Mouse (Mus musculus) limb, embryonic 12.5 days (tissue): Measurements from ENCODE around the gene Higd1b. TPM values are rescaled to one million over a fixed set of nuclear protein-coding genes. Genes with fewer than 3 reads are reported as not detected.

Source experiments
- ATAC-seq: fragments of 200-750 bp; cut with Nextera tagmentation; 2 replicates; pipeline ENCODE4 v1.8.0; 2017; ENCODE audit warnings: low read depth, moderate TSS enrichment; ENCODE audit not compliant: insufficient number of reproducible peaks, insufficient read depth, low FRiP score, low TSS enrichment
- H3K27ac ChIP-seq: fragments of 300-500 bp; sonication (generic); 2 replicates; pipeline ENCODE4 v1.5.1; 2016; ENCODE audit warnings: mild to moderate bottlenecking, moderate library complexity
- H3K27me3 ChIP-seq: fragments of 300-500 bp; sonication (generic); 2 replicates; pipeline ENCODE4 v1.6.1; 2016; ENCODE audit warnings: mild to moderate bottlenecking, moderate library complexity
- H3K36me3 ChIP-seq: fragments of 300-500 bp; sonication (generic); 2 replicates; pipeline ENCODE4 v1.6.1; 2016; ENCODE audit warnings: mild to moderate bottlenecking, moderate library complexity
- H3K4me1 ChIP-seq: fragments of 300-500 bp; sonication (generic); replicated peaks from 2 replicates; pipeline ENCODE4 v1.6.1; 2016
- H3K4me2 ChIP-seq: fragments of 300-500 bp; sonication (generic); 2 replicates; pipeline ENCODE4 v1.6.1; 2016; ENCODE audit warnings: mild to moderate bottlenecking, moderate library complexity
- H3K4me3 ChIP-seq: fragments of 300-500 bp; sonication (generic); replicated peaks from 2 replicates; pipeline ENCODE4 v1.5.1; 2016; ENCODE audit warnings: mild to moderate bottlenecking
- H3K9ac ChIP-seq: fragments of 300-500 bp; sonication (generic); replicated peaks from 2 replicates; pipeline ENCODE4 v1.6.1; 2016; ENCODE audit warnings: mild to moderate bottlenecking, moderate library complexity
- H3K9me3 ChIP-seq: fragments of 300-500 bp; sonication (generic); 2 replicates; pipeline ENCODE4 v1.6.1; 2016; ENCODE audit warnings: mild to moderate bottlenecking, moderate library complexity
- WGBS: fragments of 180-500 bp; shearing (Covaris S2); methylation state at CpG from one replicate; pipeline ENCODE4 v1.1.7; 2016; 5-methylcytosine and 5-hydroxymethylcytosine counted together
- polyA plus RNA-seq: library from polyadenylated mRNA; unstranded; fragments of >200 nt; fragmentation: Nextera tagmentation; extraction: Ambion mirVana; gene quantifications from 2 replicates; pipeline ENCODE4 v1.2.1, GENCODE M21; 2016

Gene Higd1b
- polyA plus RNA-seq, 1 experiment from 2014 or later, result not detected

DNA sequence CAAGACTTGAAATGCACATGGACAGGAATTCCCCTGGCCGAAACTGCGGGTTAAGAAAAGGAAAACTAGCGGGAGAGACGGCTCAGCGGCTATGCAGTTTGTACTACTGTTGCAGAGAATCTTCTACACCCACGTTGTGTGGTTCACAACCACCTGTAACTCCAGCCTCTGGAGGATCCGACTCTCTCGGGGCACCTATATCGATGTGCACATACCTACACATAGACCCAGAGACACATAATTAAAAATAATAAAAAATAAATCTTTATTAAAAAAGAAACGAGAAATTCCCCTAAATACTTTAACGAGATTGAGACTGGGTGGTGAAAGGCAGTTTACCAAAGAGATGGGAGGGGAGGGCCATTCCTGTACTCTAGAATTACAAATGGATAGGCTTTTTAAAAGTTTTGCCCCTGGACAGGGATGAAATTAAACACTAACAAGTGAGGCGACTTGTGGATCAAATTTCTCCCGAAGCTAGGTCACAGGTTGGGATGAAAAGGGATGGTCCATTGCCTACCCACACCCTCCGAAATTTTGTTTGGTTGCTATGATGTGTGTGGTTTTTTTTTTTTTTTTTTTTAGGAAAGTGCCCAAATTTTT, 15.8 kb upstream of the Higd1b start:
- no peak overlapping the region for H3K9ac ChIP-seq
- 2% methylated on average over 14 of the region's 14 CpGs for WGBS
- H3K4me2 ChIP-seq, result peak overlapping the region; percentile 75
- H3K4me3 ChIP-seq, result peak overlapping the region; percentile 74
- no peaks in the 10 kb centered on the region for H3K9me3 ChIP-seq
- peaks cover 36% of the 10 kb centered on the region for H3K4me1 ChIP-seq
- peak; percentile 50 for ATAC-seq
- H3K27ac ChIP-seq, result peak overlapping the region; percentile 100
- no peaks in the 10 kb centered on the region for H3K27me3 ChIP-seq
- peaks cover 3% of the 10 kb centered on the region; the same call in 1 of the 2 replicates for H3K36me3 ChIP-seq

DNA sequence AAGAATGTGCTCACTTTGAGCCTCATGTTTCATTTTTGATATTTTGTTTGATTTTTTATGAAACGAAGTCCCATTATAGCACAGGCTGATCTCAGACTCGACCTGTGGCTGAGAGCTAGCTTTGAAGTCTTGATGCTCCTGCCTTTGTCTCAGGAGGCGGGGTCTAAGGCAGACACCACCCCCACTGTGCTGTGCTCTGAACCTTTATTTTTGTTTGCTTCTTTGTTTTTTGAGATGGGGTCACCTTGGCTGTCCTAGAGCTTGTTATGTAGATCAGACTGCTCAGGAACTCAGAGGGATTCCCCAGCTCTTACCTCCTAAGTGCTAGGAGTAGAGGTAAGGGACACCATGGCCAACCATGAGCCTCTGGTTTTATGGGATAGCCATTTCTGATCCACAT, 15.2 kb upstream of the Higd1b start:
- no peaks in the 10 kb centered on the region for H3K27me3 ChIP-seq
- H3K9ac ChIP-seq, result no peak overlapping the region
- no peak for ATAC-seq
- H3K9me3 ChIP-seq, result no peaks in the 10 kb centered on the region
- peaks cover 31% of the 10 kb centered on the region for H3K4me1 ChIP-seq
- no peak overlapping the region for H3K27ac ChIP-seq
- H3K4me2 ChIP-seq, result no peak overlapping the region
- no peak overlapping the region for H3K4me3 ChIP-seq
- whole genome bisulfite sequencing, result 9% methylated on average over 3 of the region's 3 CpGs
- peaks cover 3% of the 10 kb centered on the region; the same call in 1 of the 2 replicates for H3K36me3 ChIP-seq

DNA sequence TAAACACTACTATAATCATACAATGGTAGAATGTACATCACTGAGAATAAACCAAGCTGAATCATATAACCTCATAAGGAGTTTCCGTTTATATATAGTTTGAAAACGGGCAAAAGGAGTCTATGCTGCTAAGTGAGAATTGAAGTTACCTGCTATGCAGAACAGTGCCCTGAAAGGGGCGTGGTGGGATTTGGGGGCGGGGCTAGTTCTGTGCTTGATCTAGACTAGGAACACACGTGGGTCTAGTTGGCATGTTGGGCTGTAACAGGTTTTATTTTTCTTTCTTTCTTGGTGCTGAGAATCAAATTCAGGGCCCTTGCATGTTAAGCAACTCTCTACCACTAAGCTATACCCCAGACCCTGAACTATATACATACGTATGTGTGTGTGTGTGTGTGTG, 14.4 kb upstream of the Higd1b start:
- Histone ChIP-seq H3K4me3 (no peak overlapping the region), H3K4me2 (no peak overlapping the region), H3K27me3 (no peaks in the 10 kb centered on the region), H3K9me3 (no peaks in the 10 kb centered on the region), H3K36me3 (no peaks in the 10 kb centered on the region), H3K9ac (no peak overlapping the region), H3K4me1 (peaks cover 25% of the 10 kb centered on the region), H3K27ac (no peak overlapping the region)
- 58% methylated on average over 6 of the region's 6 CpGs for WGBS
- no peak for ATAC-seq

GRCm38 (mm10) chr11:102826476-102826875, 9.2 kb upstream of the Higd1b start:
- Histone ChIP-seq H3K4me2 (no peak overlapping the region), H3K4me1 (0 out of 2 replicates have a peak, but pooled peaks cover 5% of the 10 kb centered on the region)

DNA sequence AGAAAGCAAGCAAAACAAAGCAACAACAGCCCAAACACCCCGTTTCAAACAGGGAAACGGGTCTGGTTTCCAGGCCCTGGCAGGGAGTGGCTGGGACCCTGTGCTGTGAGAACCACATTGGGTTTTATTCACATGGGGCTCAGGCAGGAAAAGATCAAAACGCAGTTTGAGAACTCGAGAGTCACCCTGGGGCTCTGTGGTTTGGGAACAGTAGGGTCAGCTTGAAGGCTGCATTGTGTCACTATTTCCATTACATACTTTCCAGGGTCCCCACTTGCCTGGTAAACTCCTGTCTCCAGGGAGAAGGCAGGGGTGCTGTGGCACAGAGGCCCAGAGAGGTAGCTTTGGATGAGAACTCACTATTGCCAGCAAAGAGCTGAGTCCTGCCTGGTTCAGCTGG, 8.6 kb upstream of the Higd1b start:
- H3K4me3 ChIP-seq, result no peak overlapping the region
- no peak overlapping the region for H3K27ac ChIP-seq
- ATAC-seq, result no peak
- 0 out of 2 replicates have a peak, but pooled peaks cover 5% of the 10 kb centered on the region for H3K4me1 ChIP-seq
- no peaks in the 10 kb centered on the region for H3K27me3 ChIP-seq
- no peaks in the 10 kb centered on the region for H3K36me3 ChIP-seq
- H3K9me3 ChIP-seq, result no peaks in the 10 kb centered on the region
- 55% methylated on average over 4 of the region's 4 CpGs for WGBS
- H3K4me2 ChIP-seq, result no peak overlapping the region
- H3K9ac ChIP-seq, result no peak overlapping the region

More at GRCm38 (mm10) chr11:102826476-102826875, 9.2 kb upstream of the Higd1b start:
- Histone ChIP-seq H3K27me3 (no peaks in the 10 kb centered on the region), H3K9me3 (no peaks in the 10 kb centered on the region), H3K9ac (no peak overlapping the region), H3K36me3 (no peaks in the 10 kb centered on the region), H3K4me3 (no peak overlapping the region), H3K27ac (no peak overlapping the region)
- WGBS, result 74% methylated on average over 2 of the region's 2 CpGs
- no peak for ATAC-seq

DNA sequence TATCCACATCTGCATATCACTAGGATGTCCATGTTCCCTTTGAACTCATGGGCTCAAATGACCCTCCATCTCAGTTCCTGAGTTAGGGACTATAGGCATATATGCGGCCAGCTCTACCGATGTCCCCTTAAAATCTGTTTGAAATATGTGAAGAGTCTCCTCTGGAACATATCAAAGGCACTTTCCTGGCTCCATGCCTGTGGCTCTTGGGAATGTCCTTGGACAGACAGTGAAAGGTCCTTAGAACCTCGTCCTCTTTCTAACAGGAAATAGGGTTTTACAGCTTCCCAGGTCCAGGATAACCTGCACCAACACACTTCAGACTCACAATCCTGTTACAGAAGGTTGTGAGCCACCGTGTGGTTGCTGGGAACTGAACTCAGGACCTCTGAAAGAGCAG, 5.4 kb upstream of the Higd1b start:
- Histone ChIP-seq H3K4me3 (no peak overlapping the region), H3K4me2 (no peak overlapping the region), H3K27ac (no peak overlapping the region), H3K9me3 (no peaks in the 10 kb centered on the region), H3K27me3 (no peaks in the 10 kb centered on the region), H3K9ac (no peak overlapping the region), H3K4me1 (0 out of 2 replicates have a peak, but pooled peaks cover 9% of the 10 kb centered on the region), H3K36me3 (no peaks in the 10 kb centered on the region)
- no peak for ATAC-seq
- WGBS, result 71% methylated on average over 4 of the region's 4 CpGs

- Histone ChIP-seq H3K9me3 (no peaks in the 10 kb centered on the region), H3K4me3 (no peak overlapping the region), H3K27me3 (no peaks in the 10 kb centered on the region), H3K36me3 (peaks cover 18% of the 10 kb centered on the region), H3K4me1 (0 out of 2 replicates have a peak, but pooled peaks cover 4% of the 10 kb centered on the region), H3K9ac (0 out of 2 replicates have a peak overlapping the region, but pooled peaks have one; percentile 28), H3K4me2 (no peak overlapping the region), H3K27ac (peak overlapping the region; percentile 54; the same call in 1 of the 2 replicates)
- 67% methylated on average over 18 of the region's 18 CpGs for WGBS
- no peak for ATAC-seq
These were observed 2.9 kb upstream of the Higd1b start for GRCm38 (mm10) chr11:102832700-102833297.

- 91% methylated on average over 10 of the region's 10 CpGs for WGBS
- H3K9ac ChIP-seq, result no peak overlapping the region
These were observed 1.4 kb upstream of the Higd1b start for GRCm38 (mm10) chr11:102834219-102834618.

GRCm38 (mm10) chr11:102836146-102836545, 497 bp downstream of the Higd1b start:
- H3K9me3 ChIP-seq, result no peaks in the 10 kb centered on the region
- no peak overlapping the region for H3K4me3 ChIP-seq
- no peaks in the 10 kb centered on the region for H3K27me3 ChIP-seq
- peaks cover 50% of the 10 kb centered on the region for H3K36me3 ChIP-seq
- WGBS, result 89% methylated on average over 9 of the region's 9 CpGs
- 0 out of 2 replicates have a peak, but pooled peaks cover 4% of the 10 kb centered on the region for H3K4me1 ChIP-seq
- no peak overlapping the region for H3K9ac ChIP-seq
- ATAC-seq, result no peak
- no peak overlapping the region for H3K27ac ChIP-seq
- H3K4me2 ChIP-seq, result no peak overlapping the region

More at GRCm38 (mm10) chr11:102834219-102834618, 1.4 kb upstream of the Higd1b start:
- Histone ChIP-seq H3K27ac (no peak overlapping the region), H3K9me3 (no peaks in the 10 kb centered on the region), H3K4me1 (0 out of 2 replicates have a peak, but pooled peaks cover 4% of the 10 kb centered on the region), H3K27me3 (no peaks in the 10 kb centered on the region), H3K36me3 (peaks cover 32% of the 10 kb centered on the region), H3K4me3 (no peak overlapping the region), H3K4me2 (no peak overlapping the region)
- ATAC-seq, result no peak

DNA sequence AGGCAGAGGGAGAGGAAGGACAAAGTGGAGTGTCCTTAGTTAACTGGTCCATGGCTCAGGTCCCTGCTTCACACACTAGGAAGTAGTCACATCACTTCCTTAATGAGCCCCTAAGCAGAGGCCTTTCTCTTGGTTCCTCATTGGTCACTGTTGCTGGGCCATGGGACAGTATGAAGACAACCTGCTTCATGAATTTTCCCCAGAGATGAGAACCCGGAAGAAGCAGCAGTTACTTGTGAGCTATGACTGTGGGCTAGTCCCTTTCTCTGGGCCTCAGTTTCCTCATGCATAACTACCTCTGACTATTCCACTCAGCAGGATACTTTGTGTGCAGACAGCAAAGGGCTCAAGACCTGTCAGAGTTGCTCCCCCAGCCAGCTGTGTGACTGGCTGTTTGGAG, 1.7 kb downstream of the Higd1b start:
- no peak overlapping the region for H3K9ac ChIP-seq
- H3K9me3 ChIP-seq, result no peaks in the 10 kb centered on the region
- 86% methylated on average over 1 of the region's 1 CpGs for WGBS
- H3K4me1 ChIP-seq, result 0 out of 2 replicates have a peak, but pooled peaks cover 4% of the 10 kb centered on the region
- H3K4me2 ChIP-seq, result no peak overlapping the region
- ATAC-seq, result no peak
- no peaks in the 10 kb centered on the region for H3K27me3 ChIP-seq
- H3K4me3 ChIP-seq, result no peak overlapping the region
- peaks cover 62% of the 10 kb centered on the region for H3K36me3 ChIP-seq
- H3K27ac ChIP-seq, result no peak overlapping the region

DNA sequence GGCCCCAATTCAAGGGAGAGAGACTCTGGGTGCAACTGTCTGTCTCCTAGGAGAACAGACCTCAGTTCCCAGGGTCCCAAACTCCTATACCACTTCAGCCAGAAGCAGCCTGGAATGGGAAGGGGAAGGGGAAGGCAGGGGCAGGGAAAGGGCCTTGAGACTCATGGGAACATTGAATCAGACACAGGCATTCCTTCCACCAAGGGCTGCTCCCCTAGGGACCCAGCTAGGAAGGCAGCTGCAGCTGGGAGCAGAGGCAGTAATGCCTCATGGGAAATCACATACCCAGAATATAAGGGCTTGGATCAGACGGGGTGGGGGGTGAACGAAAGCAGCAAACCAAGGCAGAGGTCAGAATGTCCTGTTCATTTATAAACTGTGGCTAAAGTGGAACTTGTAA, 2.5 kb downstream of the Higd1b start:
- Histone ChIP-seq H3K4me1 (0 out of 2 replicates have a peak, but pooled peaks cover under 1% of the 10 kb centered on the region), H3K4me3 (no peak overlapping the region), H3K4me2 (no peak overlapping the region), H3K9ac (no peak overlapping the region), H3K27me3 (no peaks in the 10 kb centered on the region), H3K9me3 (no peaks in the 10 kb centered on the region), H3K27ac (no peak overlapping the region), H3K36me3 (peaks cover 70% of the 10 kb centered on the region)
- WGBS, result 89% methylated on average over 2 of the region's 2 CpGs
- no peak for ATAC-seq
